Mouse (Mus musculus): ENCODE results near the gene E030030I06Rik.
"Not testable (repeated sequence)": the region's sequence is repeated elsewhere in the genome, so short reads cannot be mapped to it uniquely, and the experiment has no call there.

GRCm38 (mm10) chr10:22153147-22153690 is 4.1 kb upstream of the E030030I06Rik start:
- not testable (repeated sequence) for TF ChIP-seq CTCF (IDR thresholded peaks at IDR 0.05; ENCODE audit: low read depth); EP300 (optimal IDR thresholded peaks at IDR 0.05)

Measured in stomach, postnatal 0 days (tissue).